Mouse (Mus musculus) E14TG2a.4 (cell line): Measurements from ENCODE around the gene Acadl.

Experiments
- CTCF ChIP-seq: conservative IDR thresholded peaks from 2 replicates; pipeline ENCODE4 v1.5.1; 2014; ENCODE audit warnings: low read length
- POU5F1 ChIP-seq: IDR thresholded peaks from 2 replicates; pipeline ENCODE4 v1.6.1; 2014; ENCODE audit warnings: low read length, borderline replicate concordance

DNA sequence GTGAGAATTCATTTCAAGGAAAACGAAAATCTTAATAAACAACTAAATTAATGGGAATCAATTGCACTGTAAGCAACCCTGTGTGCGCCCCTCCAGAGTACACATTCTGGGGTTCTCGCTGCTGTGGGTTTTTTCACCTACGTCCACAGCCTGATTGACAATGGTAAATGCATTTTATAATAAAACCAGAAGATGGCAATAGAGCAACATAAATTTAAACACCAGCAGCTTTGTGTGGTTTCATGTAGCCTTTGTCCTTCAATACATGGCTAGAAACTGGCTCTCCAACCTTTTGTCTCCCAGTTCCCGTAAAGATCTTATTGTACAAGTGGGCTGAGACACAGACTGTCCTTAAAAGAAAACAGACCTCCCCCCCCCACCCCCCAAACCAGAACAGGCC is 33.0 kb upstream of the Acadl start:
- TF ChIP-seq CTCF, result peak; percentile 21; the same call in 1 of the 2 replicates
- no peak for TF ChIP-seq POU5F1
